Mouse (Mus musculus) erythroblast, embryonic 14.5 days (primary cell): ENCODE data around the gene Ddx6.

Experiments used
- GATA1 ChIP-seq: IDR thresholded peaks from 2 replicates; pipeline ENCODE4 v1.6.1; 2012; ENCODE audit warnings: low read length, inconsistent platforms, mixed read lengths
- TAL1 ChIP-seq: IDR thresholded peaks from 3 replicates; pipeline ENCODE4 v1.6.1; 2012; ENCODE audit warnings: low read length, inconsistent platforms, mixed read lengths

DNA sequence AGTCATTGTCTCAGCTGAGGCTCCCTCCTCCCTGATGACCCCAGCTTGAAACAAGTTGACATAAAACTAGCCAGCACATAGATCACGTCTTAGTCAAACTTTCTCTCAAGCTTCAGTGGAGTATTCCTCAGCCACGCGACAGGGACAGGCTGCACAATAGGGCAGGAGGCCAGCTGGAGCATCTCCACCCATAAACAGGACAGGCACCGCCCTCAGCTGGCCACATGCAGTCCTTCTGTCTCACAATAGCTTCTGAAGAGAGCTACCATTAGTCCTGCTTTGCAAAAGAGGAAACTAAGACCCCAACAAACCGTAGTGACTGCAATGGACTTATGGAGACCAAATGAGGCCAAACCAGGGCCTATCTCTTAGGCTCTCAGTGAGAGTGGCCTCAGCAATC, 40.8 kb downstream of the Ddx6 start:
- TF ChIP-seq GATA1 (no peak), TAL1 (no peak)
